Mouse (Mus musculus) bone marrow macrophage, adult 2 months (primary cell): ENCODE measurements around the gene Slc4a1. TPM values are rescaled to one million over a fixed set of nuclear protein-coding genes. Genes with fewer than 3 reads are reported as not detected.
A peak's percentile ranks its signal among the peaks of the same experiment; 100 is the strongest.

Source experiments
- H3K27ac ChIP-seq: 2 replicates; pipeline ENCODE4 v1.5.1; 2012; ENCODE audit warnings: low read depth, low read length; ENCODE audit not compliant: insufficient read depth
- H3K4me1 ChIP-seq: 2 replicates; pipeline ENCODE4 v1.6.1; 2012; ENCODE audit warnings: low read length; ENCODE audit not compliant: control insufficient read depth, insufficient read depth
- H3K4me3 ChIP-seq: 2 replicates; pipeline ENCODE4 v1.5.1; 2012; ENCODE audit warnings: mild to moderate bottlenecking, low read length, moderate library complexity; ENCODE audit not compliant: insufficient read depth
- CTCF ChIP-seq: IDR thresholded peaks from 2 replicates; pipeline ENCODE4 v1.5.1; 2012; ENCODE audit warnings: low read depth, mild to moderate bottlenecking, low read length, moderate library complexity
- POLR2A ChIP-seq: IDR thresholded peaks from 2 replicates; pipeline ENCODE4 v1.6.1; 2012; ENCODE audit warnings: mild to moderate bottlenecking, low read depth, low read length, borderline replicate concordance
- polyA plus RNA-seq: library from polyadenylated mRNA; stranded (reverse); fragments of >200 nt; gene quantifications from 2 replicates; pipeline ENCODE4 v1.2.4, GENCODE M21; 2012; ENCODE audit not compliant: missing spikeins, insufficient read depth, insufficient read length

Slc4a1 gene
- polyA plus RNA-seq, 1 experiment, result not detected

- H3K4me3 ChIP-seq, result no peak overlapping the region
- no peak overlapping the region for H3K27ac ChIP-seq
- H3K4me1 ChIP-seq, result no peaks in the 10 kb centered on the region
- TF ChIP-seq POLR2A (no peak), CTCF (no peak)
These were observed 38.2 kb downstream of the Slc4a1 start for GRCm38 (mm10) chr11:102327839-102328238.

- TF ChIP-seq CTCF, result no peak
- TF ChIP-seq POLR2A, result no peak
- Histone ChIP-seq H3K27ac (no peak overlapping the region), H3K4me1 (no peaks in the 10 kb centered on the region), H3K4me3 (no peak overlapping the region)
These were observed 38.8 kb downstream of the Slc4a1 start for GRCm38 (mm10) chr11:102327250-102327649.

DNA sequence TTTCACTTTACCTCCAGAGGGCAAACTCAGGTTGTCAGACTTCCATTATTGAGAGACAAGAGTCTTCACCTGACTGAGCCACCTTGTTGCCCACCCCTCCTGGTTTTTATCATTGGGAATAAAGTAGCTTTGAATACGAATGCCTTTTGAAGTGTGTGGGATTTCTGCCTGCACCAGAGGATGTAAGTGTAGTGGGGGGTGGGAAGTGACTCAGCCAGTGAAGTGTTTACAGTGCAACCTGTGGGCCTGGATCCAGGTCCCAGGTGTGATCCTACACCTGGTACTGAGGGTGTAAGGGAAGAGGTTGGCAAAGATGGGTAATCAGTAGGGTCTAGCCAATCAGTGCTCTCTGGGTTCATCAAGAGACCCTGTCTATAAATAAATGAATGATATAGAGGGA is 42.5 kb downstream of the Slc4a1 start:
- H3K27ac ChIP-seq, result no peak overlapping the region
- peaks cover 5% of the 10 kb centered on the region for H3K4me1 ChIP-seq
- H3K4me3 ChIP-seq, result no peak overlapping the region
- TF ChIP-seq POLR2A, result no peak

DNA sequence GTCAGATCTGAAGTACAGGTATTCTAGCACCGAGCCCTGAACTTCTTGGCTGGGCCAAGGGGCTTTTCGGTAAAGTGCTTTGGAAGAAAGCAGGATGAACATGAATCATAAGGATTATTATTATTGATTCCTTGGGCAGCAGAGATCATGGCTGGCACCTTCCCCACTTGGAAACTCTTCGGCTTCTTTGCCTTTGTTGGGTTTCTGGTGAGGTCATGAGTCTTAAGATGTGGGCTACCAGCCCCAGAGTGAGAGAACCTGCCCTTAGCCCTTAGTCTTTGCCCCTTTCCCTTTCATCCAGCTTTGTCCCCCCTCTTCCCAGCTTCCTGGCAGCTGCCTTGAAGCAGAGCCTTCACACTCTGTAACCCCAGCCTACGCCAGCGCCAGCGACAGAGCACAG is 44.1 kb downstream of the Slc4a1 start:
- Histone ChIP-seq H3K4me3 (no peak overlapping the region), H3K4me1 (peaks cover 5% of the 10 kb centered on the region), H3K27ac (no peak overlapping the region)
- no peak for TF ChIP-seq CTCF
- no peak for TF ChIP-seq POLR2A

DNA sequence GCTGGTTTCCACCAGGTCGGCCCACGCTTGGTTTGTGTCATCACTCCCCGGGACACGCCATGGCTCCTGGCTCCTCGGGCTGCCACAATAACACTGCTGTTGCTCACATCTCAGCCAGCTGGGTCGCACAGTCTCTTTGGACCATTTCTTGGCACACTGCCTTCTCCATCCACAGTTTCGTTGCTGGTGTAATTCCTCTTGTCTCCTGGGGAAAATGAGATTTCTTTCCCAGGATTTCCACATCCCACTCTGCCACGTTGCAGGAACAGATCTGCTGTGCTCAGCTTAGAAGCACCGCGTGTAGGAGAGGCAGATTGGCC is 45.4 kb downstream of the Slc4a1 start:
- H3K4me3 ChIP-seq, result no peak overlapping the region
- H3K27ac ChIP-seq, result no peak overlapping the region
- no peak for TF ChIP-seq POLR2A
- TF ChIP-seq CTCF, result no peak

DNA sequence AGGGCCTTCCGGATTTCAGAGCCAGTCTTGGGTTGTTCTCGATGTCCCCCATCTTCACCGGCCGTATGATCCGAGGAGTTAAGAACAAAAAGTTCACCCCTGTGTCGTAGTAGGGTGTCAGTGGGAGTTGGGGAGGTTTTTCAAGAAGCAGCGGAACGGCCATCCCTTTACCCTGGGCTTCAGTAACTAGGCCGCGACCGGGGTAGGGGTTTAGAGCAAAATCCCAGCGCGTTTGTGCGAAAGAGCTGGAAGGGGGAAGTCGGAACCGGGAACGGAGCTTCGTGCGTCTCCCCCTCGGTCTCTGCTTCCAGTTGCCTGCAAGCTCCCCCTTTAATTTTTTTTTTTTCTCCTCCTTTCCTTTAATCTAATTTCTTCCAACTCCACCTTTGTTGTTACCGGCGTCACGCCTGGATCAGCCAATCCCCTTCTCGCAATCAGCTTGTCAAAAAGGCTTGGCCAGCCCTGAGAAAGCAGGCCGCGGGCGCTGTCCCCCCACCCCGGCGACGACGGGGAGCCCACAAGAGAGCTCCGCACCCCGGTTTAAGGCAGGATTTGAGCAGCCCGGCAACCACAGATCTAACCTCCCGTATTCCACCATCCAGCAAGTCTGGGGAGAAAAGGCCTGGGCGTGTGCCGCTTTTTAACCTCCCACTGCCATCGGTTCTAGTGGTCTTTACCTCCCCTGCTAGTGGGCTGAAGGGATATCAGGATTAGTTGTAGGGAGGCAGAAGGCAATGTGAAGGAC is 45.9 kb downstream of the Slc4a1 start:
- Histone ChIP-seq H3K4me1 (peaks cover 12% of the 10 kb centered on the region), H3K27ac (peak overlapping the region; percentile 71), H3K4me3 (peak overlapping the region; percentile 86)
- TF ChIP-seq POLR2A (0 out of 2 replicates have a peak, but pooled peaks have one; percentile 2), CTCF (no peak)

More for the DNA sequence above, 45.4 kb downstream of the Slc4a1 start:
- peaks cover 7% of the 10 kb centered on the region for H3K4me1 ChIP-seq

GRCm38 (mm10) chr11:102319410-102319792 is 46.6 kb downstream of the Slc4a1 start, which contains the start of gene Ubtf:
Gene Ubtf, minus strand, starts transcription at chr11:102319742.
- Histone ChIP-seq H3K4me1 (peaks cover 16% of the 10 kb centered on the region), H3K27ac (peak within 1 kb of the TSS; percentile 77), H3K4me3 (peak within 1 kb of the TSS; percentile 86)
- TF ChIP-seq POLR2A, result 0 out of 2 replicates have a peak, but pooled peaks have one; percentile 11
- no peak for TF ChIP-seq CTCF

DNA sequence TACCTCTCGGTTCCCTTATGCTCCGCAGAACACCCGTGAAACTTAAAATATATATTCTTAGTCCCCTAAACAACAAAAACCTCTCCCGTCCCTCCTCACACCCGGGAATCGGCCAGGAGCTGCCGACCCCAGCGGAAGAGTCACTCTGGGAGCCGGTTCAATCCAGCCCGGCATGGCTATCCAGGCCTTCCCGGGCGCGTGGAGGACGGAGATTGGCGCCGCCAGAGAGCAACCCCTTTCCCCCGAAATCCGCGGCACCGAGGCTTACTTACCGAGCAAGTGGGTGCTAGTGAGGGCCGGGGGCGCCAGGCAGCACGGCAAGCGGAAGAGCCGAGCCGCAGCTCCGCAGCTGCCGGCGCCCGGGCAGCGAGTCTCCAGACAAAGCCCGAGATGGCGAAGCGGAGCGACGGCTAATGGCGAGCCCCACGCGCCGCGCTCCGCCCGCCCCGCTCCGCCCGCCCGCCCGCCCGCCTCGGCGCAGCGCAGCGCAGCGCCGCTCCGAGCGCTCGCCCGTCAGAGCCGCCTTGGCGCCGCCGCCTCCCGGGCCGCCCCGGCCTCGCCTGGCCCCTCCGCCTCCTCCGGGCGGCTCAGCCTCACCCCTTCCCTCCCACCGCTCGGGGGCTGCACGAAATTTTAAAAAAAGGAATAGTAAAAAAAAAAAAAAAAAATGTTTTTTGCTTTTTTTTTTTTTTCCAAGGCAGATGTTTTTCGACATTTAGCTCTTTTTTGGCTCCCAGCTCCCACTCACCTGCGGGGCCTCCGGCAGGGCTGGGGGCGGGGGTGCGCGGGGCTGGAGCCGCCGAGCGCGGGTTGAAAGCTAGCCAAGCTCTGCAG is 47.2 kb downstream of the Slc4a1 start:
- peak overlapping the region; percentile 86 for H3K4me3 ChIP-seq
- H3K4me1 ChIP-seq, result peaks cover 18% of the 10 kb centered on the region
- peak overlapping the region; percentile 77 for H3K27ac ChIP-seq
- TF ChIP-seq POLR2A, result no peak
- TF ChIP-seq CTCF, result no peak

- H3K4me1 ChIP-seq, result peaks cover 20% of the 10 kb centered on the region
- TF ChIP-seq POLR2A, result no peak
- TF ChIP-seq CTCF, result no peak
- H3K27ac ChIP-seq, result peak overlapping the region; percentile 77
- peak overlapping the region; percentile 86 for H3K4me3 ChIP-seq
These were observed 48.0 kb downstream of the Slc4a1 start for GRCm38 (mm10) chr11:102317901-102318575.

DNA sequence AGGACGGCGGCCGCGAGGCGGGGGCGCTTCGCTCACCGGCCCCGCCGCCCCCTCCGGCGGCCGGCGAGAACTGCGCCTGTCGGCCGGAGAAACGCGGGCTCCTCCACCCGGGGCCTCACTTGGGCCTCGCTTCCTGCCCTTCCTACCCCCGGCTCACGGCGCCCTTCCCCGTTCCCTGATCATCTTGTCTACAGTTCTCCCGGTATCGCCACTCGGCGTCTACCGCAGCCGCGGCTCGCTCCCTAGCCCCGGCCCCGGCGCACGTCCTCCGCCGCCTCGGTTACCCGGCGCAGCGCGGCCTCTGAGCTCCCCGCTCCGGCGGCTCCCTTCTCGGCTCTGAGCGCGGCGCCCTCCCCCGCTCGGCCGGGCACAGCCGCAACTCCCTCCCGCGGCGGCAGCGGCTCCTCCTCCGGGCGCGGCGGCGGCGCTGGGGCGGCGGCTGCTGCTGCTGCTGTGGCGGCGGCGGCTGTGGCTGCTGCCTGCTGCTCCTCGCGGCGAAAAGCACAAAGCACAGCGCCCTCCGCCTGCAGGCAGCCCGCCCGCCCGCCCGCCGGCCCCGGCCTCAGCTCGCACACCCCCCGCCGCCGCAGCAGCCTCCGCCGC is 48.6 kb downstream of the Slc4a1 start:
- Histone ChIP-seq H3K4me3 (peak overlapping the region; percentile 89), H3K27ac (peak overlapping the region; percentile 80), H3K4me1 (peaks cover 25% of the 10 kb centered on the region)
- TF ChIP-seq CTCF, result no peak
- no peak for TF ChIP-seq POLR2A
